Mouse (Mus musculus): ENCODE data around the gene Ier3. TPM values are rescaled to one million over a fixed set of nuclear protein-coding genes. Genes with fewer than 3 reads are reported as not detected.

Gene Ier3
- polyA plus RNA-seq, 1 experiment, result 3.7 TPM

DNA sequence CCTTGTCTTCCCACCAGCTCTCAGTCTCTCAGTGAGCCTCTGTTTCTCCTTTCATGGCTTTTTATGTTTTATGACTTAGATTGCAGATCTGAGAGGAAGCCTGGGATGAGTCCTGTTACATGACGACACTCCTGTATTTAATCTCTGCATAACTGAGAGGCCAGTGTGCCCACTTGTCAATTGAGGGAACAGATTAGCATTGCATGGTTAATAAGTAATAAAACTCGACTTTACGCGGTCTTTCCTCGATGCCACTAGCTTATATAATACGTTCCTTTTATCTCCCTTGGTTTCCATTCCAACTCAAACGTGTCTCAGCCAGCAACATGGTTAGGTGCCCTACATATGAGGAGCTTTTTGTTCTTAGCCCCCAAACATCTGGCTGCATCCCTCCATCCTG, 5.6 kb upstream of the Ier3 start:
- Histone ChIP-seq H3K4me1 (ENCODE audit: control insufficient read depth, insufficient read depth, insufficient read length) (peaks cover 9% of the 10 kb centered on the region; the same call in 1 of the 2 replicates), H3K36me3 (ENCODE audit: control insufficient read depth, insufficient read depth, low read length) (no peaks in the 10 kb centered on the region), H3K27me3 (ENCODE audit: control insufficient read depth, insufficient read depth, low read length) (no peaks in the 10 kb centered on the region), H3K27ac (ENCODE audit: insufficient read depth, low read length) (no peak overlapping the region), H3K4me3 (ENCODE audit: extremely low read depth, insufficient read depth, insufficient read length) (no peak overlapping the region)
- no peak for DNase-seq (ENCODE audit: low read depth in 1 of 2, low spot score in 2 of 2)
- TF ChIP-seq CTCF (IDR thresholded peaks at IDR 0.05; ENCODE audit: extremely low read depth, insufficient read depth, insufficient read length, insufficient replicate concordance) (no peak), POLR2A (IDR thresholded peaks at IDR 0.05; ENCODE audit: low read depth, low read length) (no peak)
- WGBS, result 83% methylated on average over 7 of the region's 7 CpGs

DNA sequence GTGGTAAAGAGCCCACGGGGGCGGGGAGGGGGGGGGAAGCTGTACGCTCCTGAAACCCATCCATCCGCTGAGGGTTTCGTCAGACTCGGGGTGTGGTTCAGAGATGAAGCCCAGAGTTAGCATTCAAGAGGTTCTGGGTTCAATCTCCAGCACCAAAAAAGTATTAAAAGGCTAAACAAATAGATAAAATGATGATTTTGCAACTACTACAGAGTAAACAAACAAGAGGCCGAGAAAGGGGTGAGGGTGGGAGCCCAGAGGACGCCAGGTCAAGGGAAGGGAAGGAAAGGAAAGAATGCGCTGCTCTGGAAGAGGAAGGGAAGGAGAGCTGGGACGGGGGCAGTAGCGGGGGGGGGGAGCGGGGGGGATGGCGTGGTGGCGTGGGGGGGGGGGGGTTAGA, 4.8 kb upstream of the Ier3 start:
- no peak for TF ChIP-seq CTCF (IDR thresholded peaks at IDR 0.05; ENCODE audit: extremely low read depth, insufficient read depth, insufficient read length, insufficient replicate concordance)
- Histone ChIP-seq H3K4me1 (ENCODE audit: control insufficient read depth, insufficient read depth, insufficient read length) (peaks cover 14% of the 10 kb centered on the region; the same call in 1 of the 2 replicates), H3K36me3 (ENCODE audit: control insufficient read depth, insufficient read depth, low read length) (no peaks in the 10 kb centered on the region), H3K4me3 (ENCODE audit: extremely low read depth, insufficient read depth, insufficient read length) (no peak overlapping the region), H3K27ac (ENCODE audit: insufficient read depth, low read length) (no peak overlapping the region), H3K27me3 (ENCODE audit: control insufficient read depth, insufficient read depth, low read length) (0 out of 2 replicates have a peak, but pooled peaks cover 2% of the 10 kb centered on the region)
- DNase-seq (ENCODE audit: low read depth in 1 of 2, low spot score in 2 of 2), result no peak
- 81% methylated on average over 9 of the region's 14 CpGs for WGBS

DNA sequence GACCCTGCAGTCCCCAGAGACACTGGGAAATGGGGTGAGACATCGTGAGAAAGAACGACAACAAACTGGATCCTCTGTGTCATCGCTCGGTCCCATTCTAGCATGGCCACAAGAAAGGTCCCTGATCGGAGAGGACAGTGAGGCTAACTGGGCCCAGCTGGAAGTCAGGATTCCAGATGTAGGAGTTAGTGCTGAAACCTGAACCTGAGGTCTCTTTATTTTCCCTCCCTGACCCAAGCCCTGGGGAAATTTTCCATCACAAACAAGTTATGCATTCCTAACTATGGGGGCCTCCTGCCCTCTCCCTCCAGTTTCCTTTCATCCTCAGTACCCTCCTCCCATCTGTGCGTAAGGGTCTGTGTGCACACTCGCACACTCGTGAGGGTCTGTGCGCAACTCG, 4.3 kb upstream of the Ier3 start:
- H3K27me3 ChIP-seq (ENCODE audit: control insufficient read depth, insufficient read depth, low read length), result 0 out of 2 replicates have a peak, but pooled peaks cover 2% of the 10 kb centered on the region
- H3K4me3 ChIP-seq (ENCODE audit: extremely low read depth, insufficient read depth, insufficient read length), result no peak overlapping the region
- DNase-seq (ENCODE audit: low read depth in 1 of 2, low spot score in 2 of 2), result no peak
- WGBS, result 92% methylated on average over 10 of the region's 10 CpGs
- peaks cover 18% of the 10 kb centered on the region; the same call in 1 of the 2 replicates for H3K4me1 ChIP-seq (ENCODE audit: control insufficient read depth, insufficient read depth, insufficient read length)
- H3K36me3 ChIP-seq (ENCODE audit: control insufficient read depth, insufficient read depth, low read length), result no peaks in the 10 kb centered on the region
- TF ChIP-seq POLR2A (IDR thresholded peaks at IDR 0.05; ENCODE audit: low read depth, low read length), result no peak
- no peak for TF ChIP-seq CTCF (IDR thresholded peaks at IDR 0.05; ENCODE audit: extremely low read depth, insufficient read depth, insufficient read length, insufficient replicate concordance)
- no peak overlapping the region for H3K27ac ChIP-seq (ENCODE audit: insufficient read depth, low read length)

DNA sequence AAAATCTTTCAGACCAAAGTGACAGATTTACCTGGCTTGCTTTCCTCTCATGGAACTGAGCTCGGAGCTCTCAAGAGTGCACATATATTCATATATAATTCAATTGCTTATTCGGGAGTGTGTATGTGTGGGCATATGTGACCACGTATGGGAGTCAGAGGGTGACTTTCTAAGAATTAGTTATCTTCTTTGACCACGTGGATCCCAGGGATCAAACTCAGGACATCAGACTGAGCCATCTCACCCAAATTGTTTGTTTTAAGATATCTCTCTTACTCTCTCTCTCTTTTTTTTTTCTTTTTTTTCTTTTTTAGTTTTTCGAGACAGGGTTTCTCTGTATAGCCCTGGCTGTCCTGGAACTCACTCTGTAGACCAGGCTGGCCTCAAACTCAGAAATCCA, 1.4 kb upstream of the Ier3 start:
- WGBS, result 73% methylated on average over 5 of the region's 5 CpGs
- TF ChIP-seq CTCF (IDR thresholded peaks at IDR 0.05; ENCODE audit: extremely low read depth, insufficient read depth, insufficient read length, insufficient replicate concordance) (no peak), POLR2A (IDR thresholded peaks at IDR 0.05; ENCODE audit: low read depth, low read length) (no peak)
- H3K4me1 ChIP-seq (ENCODE audit: control insufficient read depth, insufficient read depth, insufficient read length), result peaks cover 14% of the 10 kb centered on the region; the same call in 1 of the 2 replicates
- H3K27ac ChIP-seq (ENCODE audit: insufficient read depth, low read length), result no peak overlapping the region
- no peak overlapping the region for H3K4me3 ChIP-seq (ENCODE audit: extremely low read depth, insufficient read depth, insufficient read length)
- no peak for DNase-seq (ENCODE audit: low read depth in 1 of 2, low spot score in 2 of 2)
- 0 out of 2 replicates have a peak, but pooled peaks cover 2% of the 10 kb centered on the region for H3K27me3 ChIP-seq (ENCODE audit: control insufficient read depth, insufficient read depth, low read length)
- no peaks in the 10 kb centered on the region for H3K36me3 ChIP-seq (ENCODE audit: control insufficient read depth, insufficient read depth, low read length)

DNA sequence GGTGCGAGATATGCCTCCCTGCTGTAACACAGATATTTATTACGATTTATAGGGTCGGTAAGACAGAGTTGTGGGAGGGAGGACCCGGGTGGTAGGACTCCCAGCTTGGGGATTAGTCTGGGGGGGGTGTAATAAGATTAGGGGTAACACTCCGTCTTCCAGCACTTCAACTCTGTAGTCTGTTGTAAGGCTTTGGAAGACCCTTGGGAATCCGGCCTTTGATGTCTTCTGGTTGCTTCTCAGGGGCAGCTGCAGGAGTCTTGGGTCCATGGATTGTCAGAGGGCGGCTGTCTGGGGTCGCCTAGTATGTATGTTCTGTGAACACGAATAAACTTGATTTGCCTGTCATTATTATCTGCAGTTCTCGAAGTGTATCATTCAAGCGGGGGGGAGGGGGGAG, 1.1 kb downstream of the Ier3 start:
- Histone ChIP-seq H3K4me3 (ENCODE audit: extremely low read depth, insufficient read depth, insufficient read length) (peak overlapping the region; percentile 77), H3K27ac (ENCODE audit: insufficient read depth, low read length) (peak overlapping the region; percentile 58), H3K4me1 (ENCODE audit: control insufficient read depth, insufficient read depth, insufficient read length) (peaks cover 14% of the 10 kb centered on the region; the same call in 1 of the 2 replicates), H3K36me3 (ENCODE audit: control insufficient read depth, insufficient read depth, low read length) (0 out of 2 replicates have a peak, but pooled peaks cover 1% of the 10 kb centered on the region), H3K27me3 (ENCODE audit: control insufficient read depth, insufficient read depth, low read length) (0 out of 2 replicates have a peak, but pooled peaks cover 2% of the 10 kb centered on the region)
- no peak for DNase-seq (ENCODE audit: low read depth in 1 of 2, low spot score in 2 of 2)
- TF ChIP-seq CTCF (IDR thresholded peaks at IDR 0.05; ENCODE audit: extremely low read depth, insufficient read depth, insufficient read length, insufficient replicate concordance), result no peak
- TF ChIP-seq POLR2A (IDR thresholded peaks at IDR 0.05; ENCODE audit: low read depth, low read length), result no peak
- WGBS, result under 1% methylated on average over 11 of the region's 11 CpGs

DNA sequence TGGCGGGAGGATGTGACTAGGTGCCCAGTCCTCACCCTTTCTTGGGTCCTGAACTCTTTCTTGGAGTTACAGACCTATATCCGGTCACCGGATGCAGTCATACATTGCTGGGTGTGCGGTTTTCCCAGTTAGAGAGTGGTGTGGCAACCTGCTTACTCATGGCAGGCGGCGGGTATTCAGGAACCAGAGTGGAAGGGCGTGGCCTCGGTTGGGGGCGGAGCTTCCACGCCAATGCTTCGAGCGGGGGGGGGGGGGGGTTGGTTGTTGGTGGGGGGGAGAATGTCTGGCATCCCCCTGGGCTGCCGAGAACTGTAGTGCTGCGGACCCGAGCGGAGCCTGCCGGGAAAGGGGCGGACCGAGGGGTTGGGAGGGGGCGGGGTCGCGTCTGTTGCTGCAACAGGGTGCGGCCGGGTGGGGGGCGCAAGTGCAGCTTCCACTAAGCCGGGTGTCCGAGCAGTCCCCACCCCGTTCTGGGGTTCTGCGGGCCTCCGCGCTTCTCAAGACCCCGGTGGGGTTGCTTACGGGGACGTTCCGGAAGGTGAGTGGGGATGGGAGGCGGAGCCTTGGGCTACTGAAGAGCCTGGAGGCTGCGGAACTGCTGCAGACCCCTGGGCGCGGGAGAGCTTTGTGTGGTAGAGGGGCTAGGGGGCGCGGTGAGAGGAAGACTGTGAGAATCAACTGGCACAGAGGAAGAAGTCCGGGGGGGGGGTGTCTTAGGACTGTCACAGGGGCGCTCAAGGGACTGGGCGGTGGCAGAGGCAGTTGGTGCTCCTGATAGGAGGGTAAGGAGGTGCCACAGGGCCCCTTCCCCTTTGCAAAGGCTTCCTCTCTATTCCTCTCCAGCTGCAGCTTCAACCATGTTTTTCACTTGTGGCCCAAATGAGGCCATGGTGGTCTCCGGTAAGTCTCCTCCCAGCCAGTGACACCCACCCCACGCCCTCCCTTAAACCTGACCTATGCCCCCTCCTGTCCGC, 1.8 kb downstream of the Ier3 start, which contains the start of gene Flot1:
Gene Flot1 (plus strand): TSS at position 267 of the 974 bp plus-strand sequence.
- TF ChIP-seq CTCF (IDR thresholded peaks at IDR 0.05; ENCODE audit: extremely low read depth, insufficient read depth, insufficient read length, insufficient replicate concordance), result no peak
- no peak for TF ChIP-seq POLR2A (IDR thresholded peaks at IDR 0.05; ENCODE audit: low read depth, low read length)
- Histone ChIP-seq H3K36me3 (ENCODE audit: control insufficient read depth, insufficient read depth, low read length) (0 out of 2 replicates have a peak, but pooled peaks cover 1% of the 10 kb centered on the region), H3K4me1 (ENCODE audit: control insufficient read depth, insufficient read depth, insufficient read length) (peaks cover 14% of the 10 kb centered on the region; the same call in 1 of the 2 replicates), H3K4me3 (ENCODE audit: extremely low read depth, insufficient read depth, insufficient read length) (peak within 1 kb of the TSS; percentile 77), H3K27ac (ENCODE audit: insufficient read depth, low read length) (peak within 1 kb of the TSS; percentile 78), H3K27me3 (ENCODE audit: control insufficient read depth, insufficient read depth, low read length) (0 out of 2 replicates have a peak, but pooled peaks cover 2% of the 10 kb centered on the region)
- 1% methylated on average over 46 of the region's 47 CpGs for WGBS
- DNase-seq (ENCODE audit: low read depth in 1 of 2, low spot score in 2 of 2), result peak; percentile 41 to 68

Measured in spleen, adult 2 months (tissue).